Mouse (Mus musculus) embryonic fibroblast, embryonic 13.5 days (primary cell): ENCODE measurements around the gene Gm33543. TPM values are rescaled to one million over a fixed set of nuclear protein-coding genes. Genes with fewer than 3 reads are reported as not detected.

ENCODE experiments used
- H3K27ac ChIP-seq: 2 replicates; pipeline ENCODE4 v1.5.1; 2012; ENCODE audit warnings: low read length, control low read depth, inconsistent platforms; ENCODE audit not compliant: insufficient read depth
- H3K4me1 ChIP-seq: 2 replicates; pipeline ENCODE4 v1.6.1; 2011; ENCODE audit warnings: low read length; ENCODE audit not compliant: control insufficient read depth, insufficient read depth
- H3K4me3 ChIP-seq: 2 replicates; pipeline ENCODE4 v1.5.1; 2011; ENCODE audit warnings: mild to moderate bottlenecking, control low read depth, low read length; ENCODE audit not compliant: insufficient read depth
- CTCF ChIP-seq: IDR thresholded peaks from 2 replicates; pipeline ENCODE4 v1.5.1; 2011; ENCODE audit warnings: mild to moderate bottlenecking, control low read depth, low read length, moderate library complexity, borderline replicate concordance; ENCODE audit not compliant: insufficient read depth
- POLR2A ChIP-seq: IDR thresholded peaks from 2 replicates; pipeline ENCODE4 v1.6.1; 2011; ENCODE audit warnings: low read depth, mild to moderate bottlenecking, control low read depth, low read length, moderate library complexity
- polyA plus RNA-seq: library from polyadenylated mRNA; stranded (reverse); fragments of >200 nt; gene quantifications from 2 replicates; pipeline ENCODE4 v1.2.4, GENCODE M21; 2011; ENCODE audit warnings: low read depth; ENCODE audit not compliant: missing spikeins, insufficient read length

The Gm33543 gene
- polyA plus RNA-seq, 1 experiment = not detected

DNA sequence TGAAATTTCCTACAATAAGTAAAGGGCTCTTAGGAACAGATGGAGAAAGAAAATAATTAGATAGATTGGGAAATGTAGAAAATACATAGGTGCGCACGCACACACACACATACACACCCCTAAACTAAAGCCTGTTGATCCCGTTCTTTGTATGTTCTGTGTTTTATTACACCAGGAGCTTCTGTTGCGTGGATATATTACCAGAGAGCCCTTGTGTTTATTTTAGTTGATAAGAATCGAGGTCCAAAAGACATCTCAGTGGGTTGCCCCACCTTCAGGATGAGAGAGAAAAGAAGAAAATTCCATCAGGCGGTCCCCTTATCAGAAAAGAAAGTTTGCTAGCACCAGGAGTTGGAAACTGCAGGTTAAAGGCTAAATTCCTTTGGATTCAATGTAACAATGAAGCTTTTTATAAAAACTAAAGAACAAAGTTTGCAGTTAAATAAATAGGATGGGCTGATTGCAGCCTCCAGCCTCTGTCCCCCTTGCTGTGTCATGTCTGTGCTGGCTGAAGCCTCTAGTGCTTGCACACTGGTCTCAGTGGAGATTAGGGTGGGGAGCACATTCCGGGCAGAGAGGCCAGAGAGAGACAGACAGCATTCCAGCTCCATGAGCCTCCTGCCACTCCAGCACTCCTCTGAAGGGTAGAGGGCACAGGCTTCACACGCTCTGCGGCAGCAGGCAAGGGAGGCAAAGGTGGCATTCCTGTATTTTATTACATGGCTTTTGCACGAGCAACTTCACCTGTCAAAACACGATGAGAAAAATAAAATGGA is 21.8 kb upstream of the Gm33543 start:
- Histone ChIP-seq H3K4me3 (no peak overlapping the region), H3K27ac (no peak overlapping the region), H3K4me1 (peaks cover 5% of the 10 kb centered on the region)
- no peak for TF ChIP-seq CTCF
- TF ChIP-seq POLR2A = no peak

DNA sequence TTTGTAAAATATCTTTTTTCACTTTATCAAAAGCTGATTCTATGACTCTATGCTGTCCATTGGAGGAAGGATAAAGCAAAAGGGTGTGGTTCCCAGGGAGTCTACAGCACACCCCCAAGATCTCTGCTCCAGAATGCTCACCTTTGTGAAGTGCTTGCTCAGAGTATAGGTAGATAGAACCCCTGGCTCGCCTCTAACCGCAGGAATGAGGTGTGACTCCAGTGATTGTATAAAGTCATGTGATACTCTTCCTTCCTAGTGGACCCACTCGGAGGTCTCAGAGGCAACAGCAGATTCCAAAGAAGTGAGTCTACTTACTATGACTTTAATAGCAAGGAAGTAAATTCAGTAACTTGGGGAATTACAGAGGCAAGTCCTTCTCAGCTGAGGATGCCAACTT is 19.9 kb upstream of the Gm33543 start:
- H3K4me3 ChIP-seq = no peak overlapping the region

GRCm38 (mm10) chr10:95858164-95858563 is 15.4 kb upstream of the Gm33543 start:
- Histone ChIP-seq H3K27ac (no peak overlapping the region), H3K4me3 (no peak overlapping the region), H3K4me1 (no peaks in the 10 kb centered on the region)
- no peak for TF ChIP-seq CTCF
- TF ChIP-seq POLR2A = no peak

More for the DNA sequence above, 19.9 kb upstream of the Gm33543 start:
- Histone ChIP-seq H3K4me1 (peaks cover 5% of the 10 kb centered on the region), H3K27ac (no peak overlapping the region)
- TF ChIP-seq POLR2A (no peak), CTCF (no peak)

DNA sequence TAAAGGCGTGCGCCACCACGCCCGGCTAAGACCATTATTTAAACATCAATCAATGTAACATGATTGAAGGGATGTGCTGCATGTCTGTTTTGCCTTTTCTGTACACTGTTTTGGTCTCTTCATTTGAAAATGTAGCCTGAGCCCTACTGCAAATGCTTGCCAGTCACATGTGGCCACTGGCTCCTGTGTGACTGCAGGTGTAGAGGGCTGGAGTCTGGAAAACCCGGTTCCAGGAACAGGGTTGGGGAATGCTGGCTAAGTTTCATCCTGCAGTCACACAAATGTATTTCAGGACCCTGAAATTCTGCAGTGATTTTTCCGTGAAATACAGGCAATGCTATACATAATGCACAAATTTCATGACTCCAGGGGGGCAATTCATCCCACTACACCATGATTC is 12.7 kb upstream of the Gm33543 start:
- no peak for TF ChIP-seq POLR2A
- no peak for TF ChIP-seq CTCF
- no peak overlapping the region for H3K27ac ChIP-seq
- no peaks in the 10 kb centered on the region for H3K4me1 ChIP-seq
- H3K4me3 ChIP-seq = no peak overlapping the region

GRCm38 (mm10) chr10:95850504-95850903 is 7.8 kb upstream of the Gm33543 start:
- Histone ChIP-seq H3K27ac (no peak overlapping the region), H3K4me1 (no peaks in the 10 kb centered on the region), H3K4me3 (no peak overlapping the region)
- no peak for TF ChIP-seq POLR2A
- TF ChIP-seq CTCF = no peak

- Histone ChIP-seq H3K4me3 (no peak overlapping the region), H3K4me1 (no peaks in the 10 kb centered on the region; the same call in 1 of the 2 replicates), H3K27ac (no peak overlapping the region; the same call in 1 of the 2 replicates)
- no peak for TF ChIP-seq CTCF
- no peak for TF ChIP-seq POLR2A
Observed at GRCm38 (mm10) chr10:95846739-95847138, 4.0 kb upstream of the Gm33543 start.

GRCm38 (mm10) chr10:95846281-95846680 is 3.6 kb upstream of the Gm33543 start:
- TF ChIP-seq CTCF = no peak
- TF ChIP-seq POLR2A = no peak
- Histone ChIP-seq H3K27ac (peak overlapping the region; percentile 72), H3K4me3 (no peak overlapping the region), H3K4me1 (no peaks in the 10 kb centered on the region; the same call in 1 of the 2 replicates)

- Histone ChIP-seq H3K4me1 (no peaks in the 10 kb centered on the region; the same call in 1 of the 2 replicates), H3K27ac (no peak overlapping the region), H3K4me3 (no peak overlapping the region)
- no peak for TF ChIP-seq POLR2A
- TF ChIP-seq CTCF = no peak
Observed at GRCm38 (mm10) chr10:95843878-95844277, 1.1 kb upstream of the Gm33543 start.

DNA sequence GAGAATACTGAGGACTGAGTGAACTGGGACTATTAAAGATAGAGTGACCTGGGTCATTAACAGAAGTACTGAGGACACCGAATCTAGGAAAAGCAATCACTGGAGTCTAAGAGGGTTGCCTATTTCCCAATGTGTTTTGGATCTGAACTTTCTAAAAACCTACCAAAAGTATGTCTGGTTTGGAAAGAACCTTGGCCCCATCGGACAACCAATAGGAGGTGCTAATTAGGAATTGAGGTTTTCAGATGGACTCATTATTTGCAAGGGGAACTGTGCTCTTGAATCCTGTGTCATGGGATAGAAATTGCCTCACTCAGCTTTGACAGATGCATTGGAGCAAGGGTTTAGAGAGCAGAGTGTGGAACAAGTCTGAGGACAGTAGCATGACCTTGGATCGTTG is 1.5 kb downstream of the Gm33543 start:
- Histone ChIP-seq H3K4me3 (no peak overlapping the region), H3K4me1 (no peaks in the 10 kb centered on the region; the same call in 1 of the 2 replicates), H3K27ac (no peak overlapping the region)
- TF ChIP-seq POLR2A (no peak), CTCF (no peak)

GRCm38 (mm10) chr10:95839803-95840202 is 2.9 kb downstream of the Gm33543 start:
- no peak overlapping the region for H3K27ac ChIP-seq
- no peak overlapping the region for H3K4me3 ChIP-seq
- TF ChIP-seq CTCF (no peak), POLR2A (no peak)
- no peaks in the 10 kb centered on the region; the same call in 1 of the 2 replicates for H3K4me1 ChIP-seq
